Mouse (Mus musculus): ENCODE results near the gene Haao. TPM values are rescaled to one million over a fixed set of nuclear protein-coding genes. Genes with fewer than 3 reads are reported as not detected.
"Not testable (repeated sequence)": the region's sequence is repeated elsewhere in the genome, so short reads cannot be mapped to it uniquely, and the experiment has no call there.

Gene Haao
- total RNA-seq, 2 experiments from 2014 or later: 0.36 to 0.76 TPM

DNA sequence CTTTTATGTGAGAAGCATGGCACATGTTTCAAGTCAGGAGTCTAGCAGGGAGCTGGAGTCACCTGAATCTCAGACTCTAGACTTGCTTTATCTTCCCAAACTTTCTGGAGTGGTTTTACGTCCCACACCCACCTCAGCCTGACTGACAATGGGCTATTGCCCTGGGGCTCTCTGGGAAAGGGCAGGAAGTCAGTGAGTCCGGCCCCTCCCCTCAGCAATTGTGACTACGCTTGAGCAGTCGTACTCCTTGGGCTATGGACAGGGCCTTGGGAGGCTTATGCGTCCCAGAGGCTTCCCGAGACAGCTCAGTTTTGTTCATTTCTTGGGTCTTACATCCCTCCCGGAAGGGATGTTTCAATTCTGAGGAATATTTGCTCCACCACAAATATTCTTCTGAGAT is 17.6 kb upstream of the Haao start:
- DNase-seq: no peak

DNA sequence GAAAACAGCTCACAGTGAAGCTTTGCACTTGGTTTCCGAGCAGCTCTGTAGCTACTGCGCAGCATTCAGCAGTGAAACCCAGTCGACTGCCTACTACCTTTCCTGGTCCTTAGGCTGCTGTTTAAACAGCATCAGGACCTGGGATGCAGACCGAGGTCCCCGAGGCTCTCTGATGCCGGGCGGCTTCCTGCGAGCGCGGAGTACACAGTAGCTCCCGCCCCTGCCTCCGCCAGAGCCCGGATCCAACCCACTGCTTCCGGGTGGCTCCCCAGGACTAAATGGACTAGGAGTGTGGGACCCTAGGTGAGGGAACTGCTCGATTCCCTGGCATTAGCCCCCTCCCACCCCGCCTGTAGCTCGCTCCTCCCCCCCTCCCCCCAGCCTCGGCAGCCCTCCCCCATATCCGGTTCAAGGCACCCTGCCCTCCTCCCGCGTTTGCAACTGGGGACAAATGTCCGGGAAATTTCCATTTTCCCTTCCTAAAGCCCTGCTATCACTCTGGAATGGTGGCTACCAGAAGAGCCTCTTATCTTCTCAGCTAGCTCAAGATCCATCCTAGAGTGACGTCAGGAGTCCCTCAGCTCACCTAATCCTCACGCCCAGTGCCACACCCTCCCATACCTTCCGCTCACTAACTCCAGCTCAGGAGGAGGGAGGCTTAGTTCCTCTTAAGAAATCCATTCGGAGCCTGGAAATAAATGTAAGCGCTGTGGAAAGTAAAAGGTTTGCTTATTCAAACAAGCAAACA is 14.5 kb upstream of the Haao start:
- DNase-seq: peak; percentile 67 to 76

GRCm38 (mm10) chr17:83861444-83862133 is 13.8 kb upstream of the Haao start:
- DNase-seq: peak; percentile 94 to 95

DNA sequence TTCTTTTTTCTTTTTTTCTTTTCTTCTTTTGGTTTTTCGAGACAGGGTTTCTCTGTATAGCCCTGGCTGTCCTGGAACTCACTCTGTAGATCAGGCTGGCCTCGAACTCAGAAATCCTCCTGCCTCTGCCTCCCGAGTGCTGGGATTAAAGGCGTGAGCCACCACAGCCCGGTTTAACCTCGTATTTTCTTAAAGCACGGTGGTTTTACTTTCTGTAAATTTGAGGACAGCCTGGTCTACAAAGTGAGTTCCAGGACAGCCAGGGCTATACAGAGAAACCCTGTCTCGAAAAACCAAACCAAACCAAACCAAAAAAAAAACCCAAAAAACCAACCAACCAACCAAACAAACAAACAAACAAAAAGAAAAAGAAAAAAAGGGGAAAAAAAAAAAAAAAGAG is 13.2 kb upstream of the Haao start:
- DNase-seq: not testable (repeated sequence)

GRCm38 (mm10) chr17:83860224-83860623 is 12.5 kb upstream of the Haao start:
- DNase-seq: no peak

GRCm38 (mm10) chr17:83859639-83860038 is 11.9 kb upstream of the Haao start:
- DNase-seq: no peak

- DNase-seq: no peak
Observed at GRCm38 (mm10) chr17:83858413-83858812, 10.7 kb upstream of the Haao start.

DNA sequence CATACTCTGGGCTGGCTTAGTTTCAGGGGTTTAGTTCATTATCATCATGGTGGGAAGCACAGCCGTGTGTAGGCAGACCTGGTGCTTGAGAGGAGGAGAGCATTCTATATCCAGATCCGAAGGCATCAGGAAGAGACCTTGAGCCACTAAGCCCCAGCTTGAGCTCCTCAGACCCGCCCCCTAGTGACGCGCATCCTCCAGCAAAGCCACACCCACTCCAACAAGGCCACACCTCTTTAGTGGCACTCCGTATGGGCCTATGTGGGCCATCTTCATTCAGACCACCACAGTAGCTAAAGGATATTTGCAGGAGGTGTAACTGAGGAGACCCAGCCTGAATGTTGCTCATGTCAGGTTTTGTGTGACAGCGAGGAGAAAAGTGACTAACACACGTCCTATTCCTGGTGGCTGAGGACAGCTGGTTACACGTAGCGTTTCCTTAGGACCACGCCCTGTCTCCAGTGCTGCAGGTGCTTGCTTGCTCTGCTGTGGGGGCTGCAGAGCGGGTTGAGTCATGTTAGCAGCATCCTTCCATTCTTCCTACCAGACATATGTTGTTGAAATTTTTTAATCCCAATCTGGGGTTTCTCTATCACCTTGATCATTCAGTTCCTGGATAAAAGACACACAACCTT is 6.6 kb upstream of the Haao start:
- DNase-seq: peak; percentile 53 to 63

- DNase-seq: no peak
Observed at GRCm38 (mm10) chr17:83853831-83854230, 6.1 kb upstream of the Haao start.

- DNase-seq: no peak
Observed at GRCm38 (mm10) chr17:83850864-83851263, 3.1 kb upstream of the Haao start.

DNA sequence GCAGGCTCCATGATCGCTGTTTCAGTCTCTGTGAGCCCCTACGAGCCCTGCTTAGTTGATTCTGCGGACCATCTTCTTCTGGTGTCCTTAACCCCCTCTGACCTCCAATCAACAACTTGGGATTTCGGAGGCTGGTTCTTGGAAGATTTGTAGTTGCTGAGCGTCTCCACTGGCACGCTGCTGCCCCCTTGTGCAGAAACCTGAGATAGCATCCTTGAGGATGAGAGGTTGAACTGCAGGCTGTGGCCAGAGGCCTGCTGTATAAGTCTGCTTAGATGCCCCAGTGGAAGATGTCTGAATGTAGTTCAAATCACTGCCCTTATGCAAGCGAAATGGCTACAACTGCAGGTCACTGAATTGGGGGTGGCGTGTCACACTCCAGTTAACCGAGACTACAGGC is 2.7 kb upstream of the Haao start:
- peak; percentile 87 to 91 for DNase-seq

DNA sequence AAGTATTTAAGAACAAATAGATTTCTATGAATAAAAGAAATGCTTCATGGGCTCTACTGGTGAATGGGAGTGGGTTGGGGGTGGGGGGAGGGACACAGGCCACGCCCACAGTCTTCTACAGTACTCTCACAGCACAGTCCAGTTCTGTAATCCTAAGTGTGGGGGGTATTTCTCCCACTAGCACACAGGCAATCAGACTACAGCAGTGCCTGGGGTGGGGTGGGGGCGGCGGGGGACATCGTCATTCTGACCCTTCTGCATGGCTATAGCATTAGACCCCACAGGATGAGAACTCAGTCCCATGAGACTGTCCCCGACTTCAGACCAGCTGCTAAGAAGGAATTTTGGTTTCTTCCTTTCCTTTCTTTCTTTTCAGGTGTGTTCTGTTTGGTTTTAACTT is 2.0 kb upstream of the Haao start:
- DNase-seq: no peak

DNA sequence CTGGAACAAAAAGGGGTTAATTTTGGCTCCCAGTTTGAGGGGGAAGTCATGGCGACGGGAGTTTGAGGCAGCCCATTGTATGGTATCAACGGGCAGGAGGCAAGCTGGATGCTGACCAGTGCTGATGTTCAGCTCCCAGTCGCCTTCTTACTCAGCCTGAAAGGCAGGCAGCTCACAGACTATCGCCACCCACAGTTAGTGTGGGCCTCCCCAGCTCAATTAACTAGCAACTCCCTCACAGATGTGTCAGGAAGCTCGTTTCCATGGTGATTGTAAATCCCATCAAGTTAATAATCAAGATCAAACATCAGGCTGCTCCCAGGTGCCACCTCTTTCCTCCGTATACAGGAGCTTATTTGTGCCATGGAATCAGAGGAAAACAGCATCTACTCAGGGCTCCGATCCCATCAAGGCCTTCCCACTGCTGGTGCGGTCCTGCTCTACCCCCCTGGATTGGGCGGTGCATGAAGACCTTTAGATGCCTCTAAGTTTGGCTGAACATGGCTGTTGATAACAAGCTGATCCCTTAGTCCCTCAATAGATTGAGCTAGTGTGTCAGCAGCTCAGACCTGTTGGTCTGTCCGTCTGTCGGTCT is 1.4 kb upstream of the Haao start:
- DNase-seq: no peak

GRCm38 (mm10) chr17:83848482-83848881 is 719 bp upstream of the Haao start:
- DNase-seq: no peak

DNA sequence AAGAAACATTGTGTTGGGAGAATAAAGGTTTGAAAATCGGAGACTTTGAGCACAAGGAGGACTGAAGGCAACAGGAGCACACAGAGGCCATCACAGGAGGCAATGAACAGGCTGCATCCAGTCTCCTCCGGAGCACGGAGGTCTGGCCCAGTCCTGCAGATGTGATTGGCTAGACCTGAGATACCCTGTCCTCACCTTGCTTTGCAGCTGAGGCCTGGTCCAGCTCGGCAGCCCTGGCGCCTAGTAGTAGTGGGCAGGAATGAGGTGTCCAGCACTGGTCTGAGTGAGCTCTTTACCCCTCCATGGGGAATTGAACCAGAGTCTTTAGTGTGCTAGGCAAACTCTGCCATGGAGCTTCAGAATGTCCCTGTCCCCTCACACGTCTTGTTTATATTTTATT is 663 bp downstream of the Haao start:
- DNase-seq: no peak

DNA sequence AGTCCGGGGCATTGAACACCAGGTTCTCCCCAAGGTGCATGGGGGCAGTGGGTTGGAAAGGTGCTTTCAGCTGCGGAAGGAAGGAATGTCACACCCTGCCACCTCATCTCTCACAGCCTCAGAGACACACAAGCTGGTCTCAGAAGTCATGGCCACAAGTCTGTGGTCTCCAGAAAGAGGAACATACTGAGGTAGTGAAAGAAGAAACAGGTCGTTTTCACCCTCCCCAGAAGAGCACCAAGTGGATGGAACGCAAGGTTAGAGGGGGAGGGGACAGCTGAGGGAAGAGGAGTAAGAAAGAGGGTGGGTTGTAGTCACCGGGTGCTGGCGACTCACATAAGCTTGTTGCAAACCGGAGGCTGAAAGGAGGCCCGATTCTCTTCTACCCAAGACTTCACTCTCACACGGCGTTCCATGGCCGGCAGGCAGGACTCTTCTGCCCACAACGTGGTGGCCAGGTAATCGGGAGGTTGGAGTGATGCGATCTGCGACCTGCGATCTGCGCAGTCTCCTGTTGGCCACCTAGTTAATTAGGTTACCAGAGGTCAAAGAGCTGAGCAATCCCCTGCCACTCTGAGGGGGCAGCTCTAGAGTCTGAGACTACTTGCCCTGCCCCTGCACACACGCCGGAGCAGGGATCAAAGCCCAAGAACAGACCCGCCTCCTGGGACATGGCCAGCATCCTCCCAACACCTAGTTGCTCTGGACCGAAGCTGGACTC is 1.3 kb downstream of the Haao start:
- no peak for DNase-seq

DNA sequence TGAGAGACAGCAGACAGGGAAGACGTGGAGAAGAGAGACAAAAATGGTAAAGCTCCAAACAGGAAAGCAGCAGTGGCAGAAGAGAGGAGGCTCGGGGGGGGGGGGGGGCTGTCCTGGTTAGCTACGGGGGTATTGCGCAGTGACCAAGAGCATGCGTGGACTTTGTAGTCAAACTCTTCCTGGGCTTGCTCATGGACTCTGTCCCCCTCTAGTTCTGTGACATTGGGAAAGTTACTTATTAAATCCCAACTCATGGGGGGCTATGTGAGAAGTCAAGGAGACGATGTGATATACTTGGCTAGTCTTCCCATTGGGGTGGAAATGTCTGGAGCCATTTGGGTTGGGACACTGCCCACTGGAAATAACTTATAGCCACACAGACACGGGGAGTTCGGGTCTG is 2.2 kb downstream of the Haao start:
- DNase-seq: no peak

DNA sequence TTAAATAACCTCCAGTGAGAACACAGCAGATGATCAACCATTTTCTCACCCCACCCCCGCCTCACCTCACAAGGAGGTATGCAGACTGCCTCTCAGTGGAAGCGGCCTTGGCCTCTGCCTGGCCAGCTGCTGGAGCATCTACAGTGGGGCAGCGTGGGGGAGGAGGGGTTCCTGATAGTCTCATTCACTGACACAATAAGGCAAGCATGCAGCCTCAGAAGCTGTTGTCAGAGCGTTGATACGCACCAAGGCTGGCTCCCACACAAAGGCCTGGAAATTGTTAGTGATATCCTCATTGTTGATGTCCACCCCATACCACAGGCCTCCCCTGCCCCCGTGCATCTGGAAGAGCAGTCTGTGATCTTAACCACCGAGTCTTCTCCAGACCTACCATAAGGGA is 4.0 kb downstream of the Haao start:
- peak; percentile 30 to 44 for DNase-seq

DNA sequence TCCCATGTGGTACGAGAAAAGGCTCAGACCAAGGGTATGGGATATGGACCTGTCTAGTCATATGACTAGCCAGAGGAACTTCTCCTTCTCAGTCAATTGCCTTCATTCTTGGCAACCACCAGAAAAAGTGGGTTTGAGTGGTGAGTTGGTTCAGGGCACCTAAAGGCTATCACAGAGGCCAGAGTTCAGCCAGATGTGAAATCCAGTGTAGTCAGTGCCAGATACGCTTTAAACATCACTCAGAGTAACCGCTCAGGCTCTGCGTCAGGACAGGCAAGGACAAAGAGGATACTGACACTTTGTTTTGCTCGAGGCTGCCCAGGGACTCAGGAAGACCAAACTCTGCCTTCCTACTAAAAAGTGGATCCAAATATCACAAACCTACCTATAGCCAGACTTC is 6.8 kb downstream of the Haao start:
- DNase-seq: no peak

- DNase-seq: no peak
Observed at GRCm38 (mm10) chr17:83839132-83839531, 8.6 kb downstream of the Haao start.

GRCm38 (mm10) chr17:83837659-83838190 is 10.0 kb downstream of the Haao start:
- no peak for DNase-seq

GRCm38 (mm10) chr17:83836048-83836447 is 11.7 kb downstream of the Haao start:
- DNase-seq: no peak

All from adrenal gland, postnatal 36 days (tissue).